Mouse (Mus musculus) liver, embryonic 13.5 days (tissue): ENCODE data around the gene Cpvl. TPM values are rescaled to one million over a fixed set of nuclear protein-coding genes. Genes with fewer than 3 reads are reported as not detected.

Experiments
- ATAC-seq: fragments of 200-750 bp; cut with Nextera tagmentation; 2 replicates; pipeline ENCODE4 v1.8.0; 2017; ENCODE audit warnings: low read depth, mild to moderate bottlenecking, moderate number of reproducible peaks, moderate library complexity
- DNase-seq: peaks from one replicate; pipeline ENCODE4 v3.0.0; 2022
- H3K27ac ChIP-seq: fragments of 300-500 bp; sonication (generic); 2 replicates; pipeline ENCODE4 v1.5.1; 2015; ENCODE audit warnings: moderate library complexity, mild to moderate bottlenecking, inconsistent platforms
- H3K27me3 ChIP-seq: fragments of 300-500 bp; sonication (generic); 2 replicates; pipeline ENCODE4 v1.6.1; 2015; ENCODE audit warnings: mild to moderate bottlenecking, inconsistent platforms
- H3K36me3 ChIP-seq: fragments of 300-500 bp; sonication (generic); 2 replicates; pipeline ENCODE4 v1.6.1; 2015; ENCODE audit warnings: mild to moderate bottlenecking, inconsistent platforms
- H3K4me1 ChIP-seq: fragments of 300-500 bp; sonication (generic); replicated peaks from 2 replicates; pipeline ENCODE4 v1.6.1; 2015; ENCODE audit warnings: inconsistent platforms
- H3K4me2 ChIP-seq: fragments of 300-500 bp; sonication (generic); 2 replicates; pipeline ENCODE4 v1.6.1; 2015; ENCODE audit warnings: inconsistent platforms, mild to moderate bottlenecking, moderate library complexity
- H3K4me3 ChIP-seq: fragments of 300-500 bp; sonication (generic); replicated peaks from 2 replicates; pipeline ENCODE4 v1.5.1; 2015; ENCODE audit warnings: mild to moderate bottlenecking, inconsistent platforms
- H3K9ac ChIP-seq: fragments of 300-500 bp; sonication (generic); 2 replicates; pipeline ENCODE4 v1.6.1; 2015; ENCODE audit warnings: mild to moderate bottlenecking, inconsistent platforms
- H3K9me3 ChIP-seq: fragments of 300-500 bp; sonication (generic); replicated peaks from 2 replicates; pipeline ENCODE4 v1.6.1; 2016; ENCODE audit warnings: inconsistent platforms
- WGBS: fragments of 180-500 bp; shearing (Covaris S2); methylation state at CpG from one replicate; pipeline ENCODE4 v1.1.7; 2015; ENCODE audit not compliant: insufficient replicate concordance; 5-methylcytosine and 5-hydroxymethylcytosine counted together
- polyA plus RNA-seq: library from polyadenylated mRNA; unstranded; fragments of >200 nt; fragmentation: Nextera tagmentation; extraction: Ambion mirVana; gene quantifications from 2 replicates; pipeline ENCODE4 v1.2.1, GENCODE M21; 2015

The Cpvl gene
- polyA plus RNA-seq, 1 experiment from 2014 or later: not detected

GRCm38 (mm10) chr6:53971729-53972128 lies 6.7 kb downstream of the Cpvl start:
- Histone ChIP-seq H3K27me3 (no peaks in the 10 kb centered on the region), H3K4me3 (no peak overlapping the region), H3K4me2 (no peak overlapping the region), H3K27ac (no peak overlapping the region), H3K9ac (no peak overlapping the region), H3K9me3 (no peaks in the 10 kb centered on the region), H3K4me1 (no peaks in the 10 kb centered on the region), H3K36me3 (no peaks in the 10 kb centered on the region)
- DNase-seq (no peak), ATAC-seq (no peak)
- 51% methylated on average over 3 of the region's 3 CpGs for WGBS

GRCm38 (mm10) chr6:53969081-53969480 lies 9.4 kb downstream of the Cpvl start:
- no peaks in the 10 kb centered on the region for H3K9me3 ChIP-seq
- no peaks in the 10 kb centered on the region for H3K27me3 ChIP-seq
- ATAC-seq: no peak
- H3K36me3 ChIP-seq: no peaks in the 10 kb centered on the region
- no peak overlapping the region for H3K4me2 ChIP-seq
- DNase-seq: no peak
- no peak overlapping the region for H3K9ac ChIP-seq
- no peak overlapping the region for H3K4me3 ChIP-seq
- H3K4me1 ChIP-seq: no peaks in the 10 kb centered on the region
- WGBS: 71% methylated on average over 10 of the region's 10 CpGs
- no peak overlapping the region for H3K27ac ChIP-seq

DNA sequence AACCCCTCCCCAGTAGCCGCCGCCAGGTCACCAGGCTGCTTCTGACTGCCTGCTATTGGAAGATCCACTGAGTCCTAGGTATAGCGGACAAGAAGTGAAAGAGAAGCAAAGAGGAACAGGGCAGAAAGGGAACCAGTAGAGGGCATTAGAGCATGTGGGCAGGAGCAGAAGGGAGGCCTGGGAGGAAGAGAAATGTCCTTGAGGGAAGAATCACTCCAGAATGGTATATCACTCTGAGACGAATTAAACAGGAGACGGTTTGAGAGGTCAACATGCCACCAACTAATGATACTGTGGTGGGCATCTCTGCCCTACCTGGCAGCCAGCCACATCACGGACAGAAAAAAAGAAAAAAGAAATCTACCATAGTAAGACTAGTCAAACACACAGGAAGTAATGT lies 9.9 kb downstream of the Cpvl start:
- H3K27me3 ChIP-seq: no peaks in the 10 kb centered on the region
- H3K4me3 ChIP-seq: no peak overlapping the region
- ATAC-seq: no peak
- H3K9me3 ChIP-seq: no peaks in the 10 kb centered on the region
- no peaks in the 10 kb centered on the region for H3K36me3 ChIP-seq
- H3K4me2 ChIP-seq: no peak overlapping the region
- no peaks in the 10 kb centered on the region for H3K4me1 ChIP-seq
- no peak overlapping the region for H3K27ac ChIP-seq
- WGBS: 72% methylated on average over 6 of the region's 6 CpGs
- no peak overlapping the region for H3K9ac ChIP-seq
- no peak for DNase-seq

GRCm38 (mm10) chr6:53966595-53966994 lies 11.9 kb downstream of the Cpvl start:
- Histone ChIP-seq H3K4me1 (no peaks in the 10 kb centered on the region), H3K9ac (no peak overlapping the region), H3K9me3 (no peaks in the 10 kb centered on the region), H3K36me3 (no peaks in the 10 kb centered on the region), H3K4me3 (no peak overlapping the region), H3K4me2 (no peak overlapping the region), H3K27ac (no peak overlapping the region), H3K27me3 (no peaks in the 10 kb centered on the region)
- DNase-seq (no peak), ATAC-seq (no peak)
- 68% methylated on average over 5 of the region's 5 CpGs for WGBS

GRCm38 (mm10) chr6:53965900-53966299 lies 12.6 kb downstream of the Cpvl start:
- H3K9ac ChIP-seq: no peak overlapping the region
- no peak overlapping the region for H3K4me3 ChIP-seq
- H3K4me1 ChIP-seq: no peaks in the 10 kb centered on the region
- no peaks in the 10 kb centered on the region for H3K36me3 ChIP-seq
- no peak overlapping the region for H3K27ac ChIP-seq
- no peak overlapping the region for H3K4me2 ChIP-seq
- H3K9me3 ChIP-seq: no peaks in the 10 kb centered on the region
- WGBS: 47% methylated on average over 5 of the region's 5 CpGs
- ATAC-seq (no peak), DNase-seq (no peak)
- no peaks in the 10 kb centered on the region for H3K27me3 ChIP-seq

DNA sequence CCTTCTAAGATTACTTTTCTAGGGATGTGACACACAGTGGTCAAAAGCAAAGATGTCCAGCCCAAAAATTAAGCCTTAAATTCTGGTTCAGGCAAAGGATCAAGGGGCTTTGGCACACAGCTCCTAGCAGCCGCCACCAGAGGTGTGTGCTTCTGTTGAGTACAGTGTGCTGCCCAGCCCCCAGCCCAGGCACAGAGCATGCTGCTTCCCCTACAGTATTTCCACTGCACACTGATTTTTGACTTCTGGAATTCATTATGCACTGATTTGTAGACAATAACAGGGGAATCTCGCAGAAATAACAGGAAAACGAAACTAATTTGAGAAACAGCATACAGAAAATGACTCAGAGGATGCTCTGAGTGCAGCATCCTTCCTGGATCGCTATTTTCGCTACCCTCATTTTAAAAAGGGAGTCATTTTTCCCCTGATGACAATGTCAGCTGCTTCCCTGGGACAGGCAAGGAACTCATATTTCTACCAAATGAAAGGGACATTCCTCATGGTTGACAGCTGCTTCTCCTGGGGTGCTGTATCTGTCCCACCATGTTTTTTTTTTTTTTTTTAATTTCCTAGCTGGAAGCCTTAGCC lies 14.5 kb downstream of the Cpvl start:
- ATAC-seq: no peak
- Histone ChIP-seq H3K4me2 (no peak overlapping the region), H3K36me3 (no peaks in the 10 kb centered on the region), H3K9me3 (no peaks in the 10 kb centered on the region), H3K27ac (no peak overlapping the region), H3K27me3 (no peaks in the 10 kb centered on the region), H3K9ac (no peak overlapping the region), H3K4me3 (no peak overlapping the region), H3K4me1 (no peaks in the 10 kb centered on the region)
- no peak for DNase-seq
- 69% methylated on average over 5 of the region's 5 CpGs for WGBS

GRCm38 (mm10) chr6:53962006-53962405 lies 16.5 kb downstream of the Cpvl start:
- Histone ChIP-seq H3K27me3 (no peaks in the 10 kb centered on the region), H3K4me1 (no peaks in the 10 kb centered on the region), H3K4me2 (no peak overlapping the region), H3K4me3 (no peak overlapping the region), H3K9me3 (no peaks in the 10 kb centered on the region), H3K36me3 (no peaks in the 10 kb centered on the region), H3K9ac (no peak overlapping the region), H3K27ac (no peak overlapping the region)
- 74% methylated on average over 1 of the region's 1 CpGs for WGBS
- no peak for DNase-seq
- ATAC-seq: no peak

DNA sequence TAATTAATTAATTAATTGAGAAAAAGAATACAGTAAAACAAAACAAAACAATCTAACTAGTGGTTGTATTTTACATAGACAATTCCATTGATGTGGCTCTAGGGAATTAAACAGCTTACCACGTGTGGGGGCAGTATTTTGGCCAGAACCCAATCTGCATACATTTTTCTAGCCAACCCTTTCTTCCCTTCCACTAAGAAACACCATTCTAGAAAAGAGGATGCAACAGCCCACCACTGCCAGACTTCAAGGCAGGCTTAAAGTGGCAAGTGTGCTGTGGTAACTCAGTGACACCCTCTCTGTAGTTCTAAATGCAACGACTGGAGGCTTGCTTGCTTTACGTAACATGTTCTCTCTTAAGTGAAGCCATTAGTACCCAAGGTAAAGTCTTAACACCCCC lies 18.6 kb downstream of the Cpvl start:
- Histone ChIP-seq H3K4me1 (no peaks in the 10 kb centered on the region), H3K4me3 (no peak overlapping the region), H3K4me2 (no peak overlapping the region), H3K27me3 (no peaks in the 10 kb centered on the region), H3K9ac (no peak overlapping the region), H3K36me3 (no peaks in the 10 kb centered on the region), H3K27ac (no peak overlapping the region), H3K9me3 (no peaks in the 10 kb centered on the region)
- ATAC-seq (no peak), DNase-seq (no peak)
- WGBS: 54% methylated on average over 3 of the region's 3 CpGs

DNA sequence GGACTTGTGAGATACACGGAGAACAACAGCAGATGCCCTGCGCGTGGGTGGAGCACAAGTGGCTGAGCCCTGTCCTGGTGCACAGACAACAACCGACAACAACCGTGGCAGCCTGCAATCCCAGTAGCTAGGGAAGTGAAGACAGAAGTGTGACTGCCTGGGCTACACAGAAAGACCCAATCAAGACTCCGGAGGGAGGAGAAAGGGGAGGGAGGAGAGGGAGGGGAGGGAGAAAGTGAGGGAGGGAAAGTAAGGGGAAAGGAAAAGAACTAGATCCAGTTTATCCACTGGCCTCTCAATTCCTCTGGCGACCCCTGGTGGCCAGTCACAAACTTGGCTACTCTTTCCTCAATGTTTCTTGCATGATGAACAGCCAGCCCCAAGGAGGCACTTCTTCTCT lies 20.1 kb downstream of the Cpvl start:
- ATAC-seq (no peak), DNase-seq (peak; percentile 31)
- H3K9me3 ChIP-seq: no peaks in the 10 kb centered on the region
- H3K27ac ChIP-seq: no peak overlapping the region
- WGBS: 18% methylated on average over 7 of the region's 7 CpGs
- no peak overlapping the region for H3K9ac ChIP-seq
- no peaks in the 10 kb centered on the region for H3K27me3 ChIP-seq
- no peaks in the 10 kb centered on the region for H3K4me1 ChIP-seq
- H3K36me3 ChIP-seq: no peaks in the 10 kb centered on the region
- H3K4me2 ChIP-seq: no peak overlapping the region
- no peak overlapping the region for H3K4me3 ChIP-seq

GRCm38 (mm10) chr6:53956513-53956912 lies 22.0 kb downstream of the Cpvl start:
- no peaks in the 10 kb centered on the region for H3K36me3 ChIP-seq
- H3K4me2 ChIP-seq: no peak overlapping the region
- no peak overlapping the region for H3K4me3 ChIP-seq
- no peak for DNase-seq
- no peaks in the 10 kb centered on the region for H3K9me3 ChIP-seq
- ATAC-seq: no peak
- H3K9ac ChIP-seq: no peak overlapping the region
- H3K27me3 ChIP-seq: no peaks in the 10 kb centered on the region
- no peak overlapping the region for H3K27ac ChIP-seq
- H3K4me1 ChIP-seq: no peaks in the 10 kb centered on the region
- 53% methylated on average over 4 of the region's 4 CpGs for WGBS

- H3K9ac ChIP-seq: no peak overlapping the region
- H3K36me3 ChIP-seq: no peaks in the 10 kb centered on the region
- ATAC-seq (no peak), DNase-seq (no peak)
- no peak overlapping the region for H3K27ac ChIP-seq
- WGBS: 37% methylated on average over 2 of the region's 2 CpGs
- H3K4me2 ChIP-seq: no peak overlapping the region
- H3K4me3 ChIP-seq: no peak overlapping the region
- no peaks in the 10 kb centered on the region for H3K27me3 ChIP-seq
- no peaks in the 10 kb centered on the region for H3K4me1 ChIP-seq
- no peaks in the 10 kb centered on the region for H3K9me3 ChIP-seq
Observed at GRCm38 (mm10) chr6:53955846-53956245, 22.6 kb downstream of the Cpvl start.

DNA sequence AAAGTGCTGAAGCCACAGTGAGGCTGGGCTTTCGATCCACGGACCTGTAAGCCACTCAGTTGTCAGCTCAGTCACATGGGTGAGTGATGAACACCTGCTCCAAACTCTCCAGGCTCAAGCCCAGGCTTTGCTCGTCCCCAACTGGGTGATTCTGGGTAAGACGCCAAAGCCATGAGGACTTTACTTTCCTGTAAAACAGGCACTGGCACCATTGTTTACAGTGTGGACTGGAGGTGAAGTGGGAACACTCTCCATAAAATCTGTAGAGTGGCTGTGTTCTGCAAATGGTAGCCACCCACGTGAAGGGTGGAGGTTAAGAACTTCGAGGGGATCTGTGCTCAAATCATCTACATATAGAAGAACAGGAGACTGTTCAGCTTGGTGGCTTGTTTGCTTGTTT lies 23.2 kb downstream of the Cpvl start:
- ATAC-seq (no peak), DNase-seq (no peak)
- Histone ChIP-seq H3K4me2 (no peak overlapping the region), H3K36me3 (no peaks in the 10 kb centered on the region), H3K9ac (no peak overlapping the region), H3K4me3 (no peak overlapping the region), H3K4me1 (no peaks in the 10 kb centered on the region), H3K27ac (no peak overlapping the region), H3K9me3 (no peaks in the 10 kb centered on the region), H3K27me3 (no peaks in the 10 kb centered on the region)
- WGBS: 52% methylated on average over 6 of the region's 6 CpGs
